Mouse (Mus musculus): ENCODE data around the gene Paxip1.

DNA sequence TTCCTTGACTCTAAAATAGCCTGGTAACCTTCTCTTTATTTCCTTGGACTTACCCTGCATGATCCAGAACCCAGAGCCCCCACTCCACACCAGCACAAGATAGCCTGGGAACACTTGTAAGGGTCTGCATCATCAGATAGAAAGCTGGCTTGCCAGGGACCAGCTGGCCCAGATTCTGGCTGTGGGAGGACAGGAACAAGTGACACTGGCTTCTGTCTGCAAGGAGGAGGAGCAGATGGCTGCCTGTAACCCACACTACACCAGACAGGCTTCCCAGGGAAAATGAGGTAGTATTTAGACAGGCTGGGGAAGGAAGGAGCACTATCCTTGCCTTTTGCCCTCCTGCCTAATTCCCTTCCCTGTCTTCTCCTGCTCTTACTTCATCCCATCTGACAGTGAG, 74.2 kb downstream of the Paxip1 start:
- TF ChIP-seq CTCF (IDR thresholded peaks at IDR 0.05; ENCODE audit: borderline replicate concordance, extremely low read depth, insufficient read depth, insufficient read length) (no peak), POLR2A (IDR thresholded peaks at IDR 0.05; ENCODE audit: borderline replicate concordance, extremely low read depth, insufficient read depth, insufficient read length, poor library complexity, severe bottlenecking) (no peak)

Measured in brain, embryonic 14.5 days (tissue).